Mouse (Mus musculus) lung, adult 2 months (tissue): Measurements from ENCODE around the gene Cldnd2.

Experiments
- CTCF ChIP-seq: fragments of 200-500 bp; IDR thresholded peaks from 2 replicates; pipeline ENCODE4 v1.5.1; 2011; ENCODE audit warnings: mild to moderate bottlenecking, low read length, control low read depth; ENCODE audit not compliant: insufficient read depth
- POLR2A ChIP-seq: fragments of 200-500 bp; IDR thresholded peaks from 2 replicates; pipeline ENCODE4 v1.6.1; 2011; ENCODE audit warnings: low read depth, mild to moderate bottlenecking, control low read depth, low read length, borderline replicate concordance; ENCODE audit errors: extremely low read depth

GRCm38 (mm10) chr7:43449811-43450210 lies 9.2 kb downstream of the Cldnd2 start:
- no peak for TF ChIP-seq CTCF
- no peak for TF ChIP-seq POLR2A
